Mouse (Mus musculus): ENCODE results near the gene Gabrb2. TPM values are rescaled to one million over a fixed set of nuclear protein-coding genes. Genes with fewer than 3 reads are reported as not detected.

Gabrb2 gene
- polyA plus RNA-seq (2015; fragmentation: Nextera tagmentation; extraction: Ambion mirVana), result 1.5 and 1.8 TPM in 2 replicates

DNA sequence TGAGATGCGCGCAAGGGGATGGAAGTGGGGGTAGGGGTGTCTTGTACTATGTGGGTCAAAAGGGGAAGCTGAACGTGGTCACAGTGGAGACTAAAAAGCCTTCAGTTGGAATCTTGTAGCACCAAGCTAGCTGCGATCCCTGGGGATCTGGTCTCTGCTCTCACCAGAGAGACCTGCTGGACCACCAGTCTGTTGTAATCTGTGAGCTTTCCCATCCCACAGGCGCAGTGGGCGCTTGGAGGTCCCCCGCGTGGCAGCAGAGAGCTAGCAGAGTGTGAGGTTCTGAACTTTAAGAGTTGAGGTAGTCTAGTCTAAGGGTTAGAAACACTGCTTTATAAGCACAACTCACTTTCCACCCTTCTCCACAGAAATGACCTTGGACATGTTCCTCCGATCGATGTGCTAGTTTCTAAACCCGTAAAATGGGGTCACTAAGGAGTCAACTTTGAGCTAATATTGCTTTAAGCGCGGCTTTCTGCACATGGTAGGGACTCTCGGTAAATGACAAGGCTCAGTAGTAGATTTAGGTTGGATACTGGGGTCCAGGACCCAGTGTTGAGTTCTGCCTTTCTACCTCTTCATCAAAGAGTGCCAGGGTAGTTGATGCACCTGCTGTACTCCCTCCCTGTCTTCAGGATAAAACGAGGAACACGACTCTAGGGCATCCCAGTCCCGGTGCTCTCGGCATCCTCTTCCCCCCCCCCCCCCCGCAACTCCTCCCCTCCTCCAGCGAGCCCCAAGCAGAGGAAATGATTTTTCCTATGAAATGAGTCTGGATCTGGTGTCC lies at the start of gene Gabrb2:
Gene Gabrb2, plus strand, starts transcription at position 762 of the 787 bp plus-strand sequence.
- 0 out of 2 replicates have a peak, but pooled peaks have one; percentile 13 for ATAC-seq
- Histone ChIP-seq H3K4me1 (replicated peaks) (0 out of 2 replicates have a peak, but pooled peaks cover 2% of the 10 kb centered on the region), H3K36me3 (no peaks in the 10 kb centered on the region), H3K9ac (peak within 1 kb of the TSS; percentile 23; the same call in 1 of the 2 replicates), H3K27me3 (replicated peaks) (0 out of 2 replicates have a peak, but pooled peaks cover 2% of the 10 kb centered on the region), H3K4me2 (replicated peaks) (peak within 1 kb of the TSS; percentile 94), H3K9me3 (no peaks in the 10 kb centered on the region), H3K4me3 (replicated peaks) (peak within 1 kb of the TSS; percentile 46), H3K27ac (no peak within 1 kb of the TSS)
- 30% methylated on average over 19 of the region's 20 CpGs for WGBS

GRCm38 (mm10) chr11:42378983-42379382 lies 40.6 kb upstream of the Gabrb2 start:
- Histone ChIP-seq H3K27me3 (replicated peaks) (no peaks in the 10 kb centered on the region), H3K36me3 (no peaks in the 10 kb centered on the region), H3K27ac (no peak overlapping the region), H3K4me1 (replicated peaks) (no peaks in the 10 kb centered on the region), H3K4me3 (replicated peaks) (no peak overlapping the region), H3K4me2 (replicated peaks) (no peak overlapping the region), H3K9ac (no peak overlapping the region), H3K9me3 (no peaks in the 10 kb centered on the region)
- no peak for ATAC-seq
- 49% methylated on average over 2 of the region's 2 CpGs for WGBS

DNA sequence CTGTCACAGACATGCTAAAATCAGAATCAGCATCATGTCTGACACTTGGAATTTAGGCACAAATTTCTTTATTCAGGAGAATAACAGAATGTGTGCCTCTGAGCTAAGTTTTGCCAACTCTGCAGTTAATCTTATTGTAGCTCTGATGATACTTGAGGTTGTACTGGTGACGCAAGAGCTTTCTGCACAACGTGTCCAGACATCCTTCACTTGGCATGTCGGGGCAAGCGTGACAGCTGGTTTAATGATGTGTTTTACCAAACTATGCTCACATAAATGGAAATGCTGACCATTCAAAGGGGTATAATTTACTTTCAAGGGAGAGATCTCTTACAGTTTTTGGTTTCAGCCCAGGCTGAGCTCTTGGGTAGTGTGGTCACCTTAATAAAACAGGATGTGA lies 33.1 kb upstream of the Gabrb2 start:
- Histone ChIP-seq H3K36me3 (no peaks in the 10 kb centered on the region), H3K9ac (no peak overlapping the region), H3K4me2 (replicated peaks) (no peak overlapping the region), H3K27me3 (replicated peaks) (no peaks in the 10 kb centered on the region), H3K4me3 (replicated peaks) (no peak overlapping the region), H3K4me1 (replicated peaks) (no peaks in the 10 kb centered on the region), H3K9me3 (no peaks in the 10 kb centered on the region), H3K27ac (no peak overlapping the region)
- 78% methylated on average over 4 of the region's 4 CpGs for WGBS
- ATAC-seq, result no peak

- Histone ChIP-seq H3K4me2 (replicated peaks) (no peak overlapping the region), H3K9me3 (no peaks in the 10 kb centered on the region), H3K4me1 (replicated peaks) (no peaks in the 10 kb centered on the region), H3K36me3 (no peaks in the 10 kb centered on the region), H3K4me3 (replicated peaks) (no peak overlapping the region), H3K27me3 (replicated peaks) (no peaks in the 10 kb centered on the region), H3K9ac (no peak overlapping the region), H3K27ac (no peak overlapping the region)
- ATAC-seq, result no peak
- 63% methylated on average over 3 of the region's 3 CpGs for WGBS
These were observed 28.8 kb upstream of the Gabrb2 start for GRCm38 (mm10) chr11:42390682-42391290.

DNA sequence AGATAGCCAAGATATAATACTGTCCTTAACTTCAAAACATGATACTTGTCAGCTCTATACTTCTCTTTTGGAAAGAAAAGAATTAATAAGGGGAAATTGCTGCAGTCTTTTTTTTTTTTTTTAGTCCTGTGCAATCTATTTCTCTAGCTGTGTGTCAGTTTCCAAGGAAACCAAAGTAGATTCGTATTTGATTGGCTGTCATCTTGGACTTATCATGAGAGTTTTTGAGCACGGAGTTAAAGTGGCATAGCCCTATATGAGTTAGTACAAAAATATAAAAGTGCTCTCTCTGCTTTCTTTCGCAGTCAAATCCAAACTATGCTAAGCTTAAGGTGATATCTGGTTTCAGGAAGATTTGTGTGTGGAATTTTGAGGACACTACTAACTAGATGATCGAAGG lies 26.1 kb upstream of the Gabrb2 start:
- Histone ChIP-seq H3K4me2 (replicated peaks) (no peak overlapping the region), H3K4me1 (replicated peaks) (no peaks in the 10 kb centered on the region), H3K27ac (no peak overlapping the region), H3K27me3 (replicated peaks) (no peaks in the 10 kb centered on the region), H3K9me3 (no peaks in the 10 kb centered on the region), H3K4me3 (replicated peaks) (no peak overlapping the region), H3K36me3 (no peaks in the 10 kb centered on the region), H3K9ac (no peak overlapping the region)
- WGBS, result 81% methylated on average over 4 of the region's 4 CpGs
- no peak for ATAC-seq

DNA sequence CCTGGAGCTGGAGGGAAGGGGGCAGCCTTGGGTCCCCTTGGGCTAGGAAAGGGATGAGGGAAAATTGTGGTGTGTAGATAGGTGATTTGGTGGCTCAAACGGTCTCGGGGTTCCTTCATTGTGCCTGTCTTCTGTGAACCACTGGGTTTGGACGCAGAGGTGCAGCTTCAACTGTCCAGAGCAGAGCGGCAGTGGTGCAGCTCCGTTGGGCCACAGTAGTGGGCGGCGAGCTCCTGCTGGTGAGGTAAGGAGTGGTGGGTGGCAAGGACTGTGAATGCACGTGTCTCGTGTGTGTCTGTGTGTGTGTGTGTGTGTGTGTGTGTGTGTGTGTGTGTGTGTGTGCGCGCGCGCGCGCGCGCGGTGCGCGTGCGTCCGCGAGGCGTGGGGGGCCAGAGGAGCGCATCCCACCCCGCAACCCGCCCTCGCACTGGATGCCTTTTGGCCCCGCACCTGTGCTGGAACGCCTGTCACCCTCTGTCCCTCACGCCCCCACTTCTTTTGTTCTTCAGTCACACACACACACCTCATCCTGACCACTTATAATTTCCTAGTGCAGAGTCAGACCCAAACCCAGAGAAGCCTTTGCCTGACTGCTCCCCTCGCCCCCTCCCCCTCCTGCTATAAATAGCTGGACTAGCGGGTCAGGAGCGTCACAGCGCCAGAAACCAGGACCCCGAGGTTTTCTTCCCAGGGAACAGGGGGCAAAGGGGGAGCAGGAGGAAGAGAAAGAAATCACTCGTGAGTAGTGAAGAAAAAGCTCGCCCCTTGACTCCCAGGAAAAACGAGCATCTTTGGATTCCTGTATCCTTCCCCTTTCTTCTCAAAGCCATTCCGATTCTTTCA lies 455 bp downstream of the Gabrb2 start:
- under 1% methylated on average over 21 of the region's 40 CpGs for WGBS
- H3K9me3 ChIP-seq, result no peaks in the 10 kb centered on the region
- H3K36me3 ChIP-seq, result no peaks in the 10 kb centered on the region
- peak overlapping the region; percentile 94 for H3K4me2 ChIP-seq (replicated peaks)
- no peak overlapping the region for H3K27ac ChIP-seq
- 0 out of 2 replicates have a peak overlapping the region, but pooled peaks have one; percentile 17 for H3K9ac ChIP-seq
- H3K4me3 ChIP-seq (replicated peaks), result peak overlapping the region; percentile 46
- 0 out of 2 replicates have a peak, but pooled peaks cover 2% of the 10 kb centered on the region for H3K4me1 ChIP-seq (replicated peaks)
- 0 out of 2 replicates have a peak, but pooled peaks cover 2% of the 10 kb centered on the region for H3K27me3 ChIP-seq (replicated peaks)
- peak; percentile 74 for ATAC-seq

GRCm38 (mm10) chr11:42420634-42421470 lies 1.3 kb downstream of the Gabrb2 start:
- 1% methylated on average over 21 of the region's 21 CpGs for WGBS
- no peaks in the 10 kb centered on the region for H3K36me3 ChIP-seq
- H3K4me1 ChIP-seq (replicated peaks), result 0 out of 2 replicates have a peak, but pooled peaks cover 2% of the 10 kb centered on the region
- no peaks in the 10 kb centered on the region for H3K9me3 ChIP-seq
- H3K27ac ChIP-seq, result no peak overlapping the region
- peak overlapping the region; percentile 46 for H3K4me3 ChIP-seq (replicated peaks)
- H3K9ac ChIP-seq, result peak overlapping the region; percentile 23; the same call in 1 of the 2 replicates
- 0 out of 2 replicates have a peak, but pooled peaks cover 2% of the 10 kb centered on the region for H3K27me3 ChIP-seq (replicated peaks)
- peak overlapping the region; percentile 94 for H3K4me2 ChIP-seq (replicated peaks)
- ATAC-seq, result peak; percentile 74

GRCm38 (mm10) chr11:42423231-42423630 lies 3.7 kb downstream of the Gabrb2 start:
- WGBS, result 2% methylated on average over 3 of the region's 3 CpGs
- Histone ChIP-seq H3K9ac (no peak overlapping the region), H3K9me3 (no peaks in the 10 kb centered on the region), H3K4me3 (replicated peaks) (no peak overlapping the region), H3K4me1 (replicated peaks) (0 out of 2 replicates have a peak, but pooled peaks cover 2% of the 10 kb centered on the region), H3K27ac (no peak overlapping the region), H3K4me2 (replicated peaks) (no peak overlapping the region), H3K27me3 (replicated peaks) (0 out of 2 replicates have a peak, but pooled peaks cover 2% of the 10 kb centered on the region), H3K36me3 (no peaks in the 10 kb centered on the region)
- no peak for ATAC-seq

DNA sequence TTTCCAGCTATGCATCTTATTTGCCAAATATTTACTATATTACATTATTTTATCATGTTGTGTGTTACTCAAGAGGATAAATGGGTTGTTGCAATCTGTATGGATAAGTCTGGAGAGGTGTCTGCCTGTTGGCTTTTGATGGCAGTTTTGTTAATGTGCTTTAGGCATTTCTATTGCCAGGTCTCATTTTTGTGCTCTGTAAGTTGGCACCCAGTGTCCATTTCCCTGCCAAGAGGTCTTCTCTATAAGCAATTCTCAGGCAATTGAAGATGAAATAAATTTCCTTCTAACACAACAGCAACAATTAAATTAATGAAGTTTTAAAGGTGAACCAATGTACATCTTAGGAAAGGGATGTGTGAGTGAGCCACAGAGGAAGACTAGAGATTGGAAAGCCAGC lies 11.9 kb downstream of the Gabrb2 start:
- Histone ChIP-seq H3K36me3 (no peaks in the 10 kb centered on the region), H3K4me2 (replicated peaks) (no peak overlapping the region), H3K27ac (no peak overlapping the region), H3K4me1 (replicated peaks) (no peaks in the 10 kb centered on the region), H3K27me3 (replicated peaks) (no peaks in the 10 kb centered on the region), H3K9me3 (no peaks in the 10 kb centered on the region), H3K4me3 (replicated peaks) (no peak overlapping the region), H3K9ac (no peak overlapping the region)
- ATAC-seq, result no peak

DNA sequence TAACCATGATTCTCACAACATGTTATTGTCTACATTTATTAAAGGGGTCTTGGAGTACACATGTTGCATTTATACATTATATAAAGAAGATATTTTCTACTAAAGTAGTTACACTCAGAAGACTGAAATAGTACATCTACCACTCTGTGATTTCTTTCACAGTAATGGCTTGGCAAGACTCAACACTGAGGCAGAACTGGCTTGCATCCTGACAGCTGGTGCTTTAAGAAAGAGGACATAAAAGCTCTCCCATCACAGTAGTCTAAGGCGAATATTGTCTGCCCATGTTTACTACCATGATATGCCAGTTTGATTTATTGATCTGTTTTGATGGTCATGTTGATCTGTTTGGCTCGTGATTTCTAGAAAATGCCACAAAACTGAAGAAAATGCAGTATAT lies 19.4 kb downstream of the Gabrb2 start:
- no peak for ATAC-seq

GRCm38 (mm10) chr11:42443641-42444040 lies 24.1 kb downstream of the Gabrb2 start:
- no peaks in the 10 kb centered on the region for H3K27me3 ChIP-seq (replicated peaks)
- no peaks in the 10 kb centered on the region for H3K9me3 ChIP-seq
- no peaks in the 10 kb centered on the region for H3K36me3 ChIP-seq
- H3K4me3 ChIP-seq (replicated peaks), result no peak overlapping the region
- no peak for ATAC-seq
- no peak overlapping the region for H3K9ac ChIP-seq
- H3K27ac ChIP-seq, result no peak overlapping the region
- H3K4me1 ChIP-seq (replicated peaks), result no peaks in the 10 kb centered on the region
- no peak overlapping the region for H3K4me2 ChIP-seq (replicated peaks)

More for the DNA sequence above, 19.4 kb downstream of the Gabrb2 start:
- H3K4me2 ChIP-seq (replicated peaks), result no peak overlapping the region
- no peaks in the 10 kb centered on the region for H3K9me3 ChIP-seq
- H3K4me1 ChIP-seq (replicated peaks), result no peaks in the 10 kb centered on the region
- no peaks in the 10 kb centered on the region for H3K27me3 ChIP-seq (replicated peaks)
- H3K36me3 ChIP-seq, result no peaks in the 10 kb centered on the region
- no peak overlapping the region for H3K9ac ChIP-seq
- no peak overlapping the region for H3K4me3 ChIP-seq (replicated peaks)
- WGBS, result 80% methylated on average over 2 of the region's 2 CpGs
- H3K27ac ChIP-seq, result no peak overlapping the region
